Mouse (Mus musculus) lung, adult 2 months (tissue): ENCODE results near the gene Sesn2.

ENCODE experiments used
- CTCF ChIP-seq: fragments of 200-500 bp; IDR thresholded peaks from 2 replicates; pipeline ENCODE4 v1.5.1; 2011; ENCODE audit warnings: mild to moderate bottlenecking, low read length, control low read depth; ENCODE audit not compliant: insufficient read depth
- POLR2A ChIP-seq: fragments of 200-500 bp; IDR thresholded peaks from 2 replicates; pipeline ENCODE4 v1.6.1; 2011; ENCODE audit warnings: low read depth, mild to moderate bottlenecking, control low read depth, low read length, borderline replicate concordance; ENCODE audit errors: extremely low read depth

GRCm38 (mm10) chr4:132513395-132514273, 3.3 kb upstream of the Sesn2 start:
- no peak for TF ChIP-seq CTCF
- TF ChIP-seq POLR2A = peak; percentile 9; the same call in 1 of the 2 replicates
